Mouse (Mus musculus) CD8-positive naive resting alpha-beta T cell, adult 2 months (primary cell): ENCODE measurements around the gene Cc2d2b.

Experiments used
- DNase-seq, 2 experiments: peaks; one replicate each; pipeline ENCODE4 v3.0.0; 2022; ENCODE audit warnings: low read depth in 2 of 2, low spot score in 2 of 2

Gene Cc2d2b

DNA sequence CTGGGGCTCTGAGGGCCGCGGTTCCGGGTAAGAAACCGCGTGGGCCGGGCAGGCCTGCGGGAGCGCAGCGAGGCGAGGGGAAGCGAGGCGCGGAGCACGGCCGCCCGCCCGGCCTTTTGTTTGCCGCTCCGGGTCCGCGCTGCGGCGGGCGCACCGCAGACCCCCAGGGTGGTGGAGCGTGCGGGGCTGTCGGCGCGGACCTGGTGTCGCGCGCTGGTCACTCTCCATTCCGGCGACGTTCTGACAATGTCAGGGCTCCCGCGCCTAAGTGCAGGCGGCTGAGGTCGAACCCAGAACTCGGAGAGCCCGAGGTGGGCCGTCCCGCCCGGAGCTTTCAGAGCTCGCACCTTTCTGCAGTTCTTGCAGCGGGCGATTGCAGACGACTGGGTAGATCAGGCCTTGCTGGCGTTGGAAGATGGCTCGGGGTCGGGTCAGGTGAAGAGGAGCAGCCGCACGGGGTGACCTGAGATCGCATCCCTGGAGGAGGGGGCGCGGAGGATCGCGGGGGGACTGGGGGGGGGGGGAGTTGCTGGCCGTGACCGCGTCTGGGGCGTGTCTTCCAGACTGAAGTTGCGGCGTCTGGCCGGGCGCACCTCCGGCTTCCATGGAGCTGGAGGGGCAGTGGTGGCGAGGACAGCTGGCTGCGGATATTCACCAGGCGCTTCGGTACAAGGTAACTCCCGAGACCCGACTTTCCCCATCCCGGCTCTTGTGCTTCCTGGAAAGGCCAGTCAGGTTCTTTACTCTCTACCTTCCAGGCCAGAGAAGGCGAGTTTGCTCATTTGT, 83.1 kb downstream of the Cc2d2b start:
- peak; percentile 22 to 33 for DNase-seq

DNA sequence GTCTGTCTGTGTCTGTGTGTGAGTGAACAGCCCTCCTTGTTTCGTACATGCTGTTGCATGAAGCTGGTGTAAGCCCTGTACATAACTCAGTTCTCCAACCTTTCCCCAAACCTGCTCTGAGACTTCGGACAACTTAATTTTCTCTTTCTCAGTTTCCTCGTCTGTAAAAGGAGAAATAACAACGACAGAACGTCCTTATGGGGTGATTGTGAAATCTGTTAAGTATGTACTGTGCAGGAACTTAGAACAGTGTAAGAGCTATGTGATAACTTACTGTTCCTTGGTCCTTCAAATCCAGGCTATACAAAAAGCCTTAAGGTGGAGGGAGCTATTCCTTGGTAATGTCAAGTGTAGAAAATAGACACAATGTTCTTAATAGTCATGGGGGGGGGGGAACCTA, 83.8 kb downstream of the Cc2d2b start:
- DNase-seq = no peak

- no peak for DNase-seq
These were observed 85.9 kb downstream of the Cc2d2b start for GRCm38 (mm10) chr19:40834436-40834835.

DNA sequence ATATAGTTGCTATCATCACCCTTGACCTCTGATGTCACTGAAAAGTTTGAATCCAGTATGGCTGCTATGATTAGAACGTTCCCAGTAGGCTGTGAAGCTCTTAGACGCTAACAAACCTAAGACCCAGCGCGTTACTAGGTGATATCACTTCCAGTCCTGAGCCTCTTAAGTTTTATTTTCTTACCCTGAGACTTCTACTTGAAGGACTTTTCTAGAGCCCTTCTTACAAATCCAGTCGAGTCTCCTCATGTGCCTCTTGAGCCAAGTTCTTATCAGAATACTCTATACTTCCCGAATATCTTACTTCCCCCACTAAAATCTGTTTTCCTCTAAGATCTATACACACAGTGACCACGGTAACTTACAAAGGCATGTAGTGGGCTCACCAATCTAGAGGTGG, 89.7 kb downstream of the Cc2d2b start:
- DNase-seq = no peak

DNA sequence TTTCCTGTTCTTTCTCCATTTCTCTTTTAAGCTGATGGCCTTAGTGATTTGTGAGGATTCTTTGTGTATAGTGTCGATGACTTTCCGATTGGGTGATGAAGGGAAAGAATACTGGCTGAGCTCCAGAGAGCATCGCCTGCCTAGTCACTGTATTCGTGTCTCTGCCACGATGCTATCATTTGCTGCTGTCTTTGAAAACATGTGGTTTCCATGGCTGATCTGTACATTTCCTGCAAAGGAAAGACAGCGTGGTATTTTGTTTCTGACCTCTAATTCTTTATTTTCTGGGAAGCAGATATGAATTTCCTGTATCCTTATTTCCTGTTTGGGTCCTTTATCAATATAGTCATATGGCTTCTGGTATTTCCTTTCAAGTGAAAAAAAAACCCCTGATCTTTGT, 91.8 kb downstream of the Cc2d2b start:
- DNase-seq = no peak

DNA sequence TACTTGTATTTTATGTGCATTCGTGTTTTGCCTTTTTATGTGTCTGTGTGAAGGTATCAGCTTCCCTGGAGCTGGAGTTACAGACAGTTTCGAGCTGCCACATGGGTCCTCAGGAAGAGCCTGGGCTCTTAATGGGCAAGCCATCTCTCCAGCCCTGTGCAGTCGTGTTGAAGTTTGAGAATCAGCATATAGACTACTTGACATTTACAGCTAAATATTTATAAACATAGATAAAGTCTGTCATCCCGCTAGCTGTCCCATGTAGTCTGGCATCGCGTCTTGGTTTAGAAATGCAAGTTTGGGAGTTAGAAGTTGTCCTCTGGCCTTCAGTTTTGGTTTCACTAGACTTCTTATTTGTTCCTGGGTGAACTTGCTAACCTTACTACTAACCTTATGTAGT, 92.5 kb downstream of the Cc2d2b start:
- DNase-seq = no peak

GRCm38 (mm10) chr19:40841593-40841992, 93.0 kb downstream of the Cc2d2b start:
- no peak for DNase-seq

DNA sequence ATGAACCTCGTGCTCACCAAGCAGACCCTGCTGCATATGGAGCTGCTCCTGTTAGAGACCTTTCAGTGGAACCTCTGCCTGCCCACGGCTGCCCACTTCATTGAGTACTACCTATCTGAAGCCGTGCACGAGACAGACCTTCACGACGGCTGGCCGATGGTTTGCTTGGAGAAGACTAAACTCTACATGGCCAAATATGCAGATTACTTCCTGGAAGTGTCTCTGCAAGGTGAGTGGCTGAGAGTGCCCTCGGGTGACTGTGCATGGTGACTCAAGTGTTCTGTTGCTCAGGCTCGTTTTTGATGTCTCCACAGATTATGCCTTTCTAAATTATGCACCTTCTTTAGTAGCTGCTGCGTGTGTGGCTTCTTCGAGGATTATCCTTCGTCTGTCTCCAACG, 96.2 kb downstream of the Cc2d2b start:
- no peak for DNase-seq

DNA sequence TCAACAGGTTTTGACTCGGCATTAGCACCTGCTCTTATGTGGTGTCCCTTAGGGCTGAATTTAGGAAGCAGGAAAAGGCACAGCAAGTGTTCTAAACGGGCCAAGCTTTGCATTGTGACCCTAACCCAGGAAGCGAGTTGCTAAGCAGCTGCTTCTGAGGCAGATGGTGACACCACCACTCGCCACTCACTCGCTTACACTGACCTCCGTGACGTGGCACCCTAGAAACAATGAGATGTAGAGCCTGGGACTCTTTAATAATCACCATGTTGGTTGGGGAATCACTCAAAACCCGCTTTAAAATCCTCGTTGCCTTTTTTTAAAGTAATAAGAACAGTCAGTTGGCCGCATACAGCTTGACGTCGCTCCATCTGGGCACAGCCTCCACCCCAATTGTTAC, 100.8 kb downstream of the Cc2d2b start:
- no peak for DNase-seq

GRCm38 (mm10) chr19:40859555-40859954, 111.0 kb downstream of the Cc2d2b start:
- no peak for DNase-seq

DNA sequence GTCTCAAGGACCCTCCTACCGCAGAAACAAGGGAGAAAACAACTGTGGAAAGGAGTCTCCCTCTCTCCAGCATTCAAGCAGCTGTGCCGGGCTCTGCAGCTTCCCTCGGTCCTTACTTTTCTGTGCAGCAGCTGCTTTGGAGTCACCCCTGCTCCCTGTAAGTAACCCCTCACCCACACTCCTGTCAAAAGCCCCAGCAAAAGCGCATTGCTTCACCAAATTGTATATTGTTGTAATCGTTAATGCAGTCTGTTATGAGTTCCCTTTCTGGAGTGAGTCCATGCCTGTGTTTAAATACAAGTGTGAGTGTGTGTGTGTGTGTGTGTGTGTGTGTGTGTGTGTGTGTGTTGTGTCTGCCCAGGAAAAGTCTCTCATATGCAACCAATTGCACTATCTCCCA, 119.7 kb downstream of the Cc2d2b start:
- DNase-seq = no peak

- DNase-seq = no peak
These were observed 121.0 kb downstream of the Cc2d2b start for GRCm38 (mm10) chr19:40869425-40870105.

- peak; percentile 77 to 78 for DNase-seq
These were observed 124.6 kb downstream of the Cc2d2b start for GRCm38 (mm10) chr19:40872955-40873665.
